In genomic region chr19:54948359-54949127, GRCm38 (mm10) we compare ENCODE assay signal across 20 mouse cellular contexts.
DNase-seq lines count a peak whose midpoint lies in the region; ATAC-seq and TF ChIP-seq lines count a peak whose summit lies in the region.
"Had no signal": no experiment of that assay in that cellular context is flagged by ENCODE, and none has a peak within 500 bp of the region (broad histone marks: within the 10 kb centered on the region; RNA-seq: fewer than 3 reads in every experiment).

No protein-coding gene starts in this region.

- H3K4me1 ChIP-seq in hindbrain, embryonic 15.5 days (replicated peaks), result peaks cover 12% of the 10 kb centered on the region; the same call in 1 of the 2 replicates
- 0 out of 2 replicates have a peak, but pooled peaks cover 2% of the 10 kb centered on the region for H3K4me1 ChIP-seq in hindbrain, embryonic 12.5 days
- 0 out of 2 replicates have a peak, but pooled peaks cover 3% of the 10 kb centered on the region for H3K4me1 ChIP-seq in intestine, embryonic 15.5 days (replicated peaks)
- 0 out of 2 replicates have a peak, but pooled peaks cover 3% of the 10 kb centered on the region for H3K4me1 ChIP-seq in midbrain, postnatal 0 days (ENCODE audit: insufficient read depth, low read length)
- no peaks in the 10 kb centered on the region for H3K4me1 ChIP-seq in kidney, embryonic 16.5 days (ENCODE audit: insufficient read depth, low read length)
- H3K4me1 ChIP-seq: embryonic facial prominence, embryonic 12.5 days; heart, embryonic 13.5 days; liver, embryonic 15.5 days; megakaryocyte, embryonic 14.5 days; stomach, embryonic 15.5 days had no signal

- H3K27me3 ChIP-seq in hindbrain, embryonic 15.5 days, result no peaks in the 10 kb centered on the region
- H3K27me3 ChIP-seq in hindbrain, embryonic 12.5 days, result no peaks in the 10 kb centered on the region
- H3K27me3 ChIP-seq in intestine, embryonic 15.5 days (replicated peaks), result no peaks in the 10 kb centered on the region
- no peaks in the 10 kb centered on the region for H3K27me3 ChIP-seq in midbrain, postnatal 0 days (ENCODE audit: insufficient read depth, low read length)
- no peaks in the 10 kb centered on the region for H3K27me3 ChIP-seq in kidney, embryonic 16.5 days (ENCODE audit: insufficient read depth, low read length)
- H3K27me3 ChIP-seq: embryonic facial prominence, embryonic 12.5 days; heart, embryonic 13.5 days; liver, embryonic 15.5 days; megakaryocyte, embryonic 14.5 days; stomach, embryonic 15.5 days had no signal

- H3K9ac ChIP-seq in hindbrain, embryonic 15.5 days, result no peak overlapping the region
- H3K9ac ChIP-seq in hindbrain, embryonic 12.5 days, result no peak overlapping the region
- H3K9ac ChIP-seq in intestine, embryonic 15.5 days, result no peak overlapping the region
- no peak overlapping the region for H3K9ac ChIP-seq in midbrain, postnatal 0 days (replicated peaks; ENCODE audit: low read length, poor library complexity, severe bottlenecking)
- H3K9ac ChIP-seq in kidney, embryonic 16.5 days (replicated peaks; ENCODE audit: low read length), result no peak overlapping the region
- H3K9ac ChIP-seq: embryonic facial prominence, embryonic 12.5 days; heart, embryonic 13.5 days; liver, embryonic 15.5 days; stomach, embryonic 15.5 days had no signal

- no peak overlapping the region for H3K4me3 ChIP-seq in hindbrain, embryonic 15.5 days
- no peak overlapping the region for H3K4me3 ChIP-seq in hindbrain, embryonic 12.5 days
- no peak overlapping the region for H3K4me3 ChIP-seq in intestine, embryonic 15.5 days (replicated peaks)
- no peak overlapping the region for H3K4me3 ChIP-seq in midbrain, postnatal 0 days (ENCODE audit: low read depth, low read length)
- no peak overlapping the region for H3K4me3 ChIP-seq in kidney, embryonic 16.5 days (ENCODE audit: low read length)
- H3K4me3 ChIP-seq: embryonic facial prominence, embryonic 12.5 days; heart, embryonic 13.5 days; liver, embryonic 15.5 days; megakaryocyte, embryonic 14.5 days; myocyte; stomach, embryonic 15.5 days had no signal

- H3K36me3 ChIP-seq in hindbrain, embryonic 15.5 days, result no peaks in the 10 kb centered on the region
- H3K36me3 ChIP-seq in hindbrain, embryonic 12.5 days, result no peaks in the 10 kb centered on the region
- H3K36me3 ChIP-seq in intestine, embryonic 15.5 days, result no peaks in the 10 kb centered on the region
- no peaks in the 10 kb centered on the region for H3K36me3 ChIP-seq in midbrain, postnatal 0 days (ENCODE audit: insufficient read depth, low read length)
- no peaks in the 10 kb centered on the region for H3K36me3 ChIP-seq in kidney, embryonic 16.5 days (ENCODE audit: insufficient read depth, low read length)
- H3K36me3 ChIP-seq: embryonic facial prominence, embryonic 12.5 days; heart, embryonic 13.5 days; liver, embryonic 15.5 days; stomach, embryonic 15.5 days had no signal

- H3K27ac ChIP-seq in hindbrain, embryonic 15.5 days (replicated peaks), result peak overlapping the region; percentile 46; the same call in 1 of the 2 replicates
- no peak overlapping the region for H3K27ac ChIP-seq in hindbrain, embryonic 12.5 days
- H3K27ac ChIP-seq in intestine, embryonic 15.5 days, result no peak overlapping the region
- H3K27ac ChIP-seq in midbrain, postnatal 0 days (ENCODE audit: low read depth, low read length), result peak overlapping the region; percentile 55
- H3K27ac ChIP-seq in kidney, embryonic 16.5 days (ENCODE audit: low read length), result no peak overlapping the region
- H3K27ac ChIP-seq: embryonic facial prominence, embryonic 12.5 days; heart, embryonic 13.5 days; liver, embryonic 15.5 days; stomach, embryonic 15.5 days had no signal

- no peak overlapping the region for H3K4me2 ChIP-seq in hindbrain, embryonic 15.5 days
- H3K4me2 ChIP-seq in hindbrain, embryonic 12.5 days (replicated peaks), result no peak overlapping the region
- no peak overlapping the region for H3K4me2 ChIP-seq in intestine, embryonic 15.5 days (replicated peaks)
- no peak overlapping the region for H3K4me2 ChIP-seq in midbrain, postnatal 0 days (ENCODE audit: low read depth, low read length, poor library complexity, severe bottlenecking)
- H3K4me2 ChIP-seq in kidney, embryonic 16.5 days (replicated peaks; ENCODE audit: low read depth, low read length), result no peak overlapping the region
- H3K4me2 ChIP-seq: embryonic facial prominence, embryonic 12.5 days; heart, embryonic 13.5 days; liver, embryonic 15.5 days; stomach, embryonic 15.5 days had no signal

- peak; percentile 28 for DNase-seq in brain, embryonic 18.5 days (ENCODE audit: low read depth, low spot score)
- peak; percentile 64 for DNase-seq in midbrain, postnatal 0 days (ENCODE audit: low spot score)
- DNase-seq in gastrocnemius, postnatal 10 days, result no peak
- DNase-seq: cerebellum, adult 11 months; cerebellum, postnatal 25 days; heart, postnatal 36 days; kidney, adult 2 months; right cerebral cortex, postnatal 14 days had no signal

- WGBS in hindbrain, embryonic 15.5 days, result 42% methylated on average over 7 of the region's 7 CpGs
- WGBS in hindbrain, embryonic 12.5 days, result 57% methylated on average over 7 of the region's 7 CpGs
- WGBS in intestine, embryonic 15.5 days, result 45% methylated on average over 7 of the region's 7 CpGs
- WGBS in midbrain, postnatal 0 days, result 34% methylated on average over 7 of the region's 7 CpGs
- WGBS in kidney, embryonic 16.5 days, result 64% methylated on average over 7 of the region's 7 CpGs

- H3K9me3 ChIP-seq in hindbrain, embryonic 15.5 days, result no peaks in the 10 kb centered on the region
- H3K9me3 ChIP-seq in hindbrain, embryonic 12.5 days (replicated peaks), result no peaks in the 10 kb centered on the region
- H3K9me3 ChIP-seq in intestine, embryonic 15.5 days, result no peaks in the 10 kb centered on the region
- H3K9me3 ChIP-seq in midbrain, postnatal 0 days (ENCODE audit: low read length), result no peaks in the 10 kb centered on the region
- H3K9me3 ChIP-seq in kidney, embryonic 16.5 days (ENCODE audit: low read length), result no peaks in the 10 kb centered on the region
- H3K9me3 ChIP-seq: embryonic facial prominence, embryonic 12.5 days; heart, embryonic 13.5 days; liver, embryonic 15.5 days; megakaryocyte, embryonic 14.5 days; stomach, embryonic 15.5 days had no signal

- ATAC-seq in hindbrain, embryonic 15.5 days (ENCODE audit: low FRiP score, low read depth), result peak; percentile 74
- ATAC-seq in hindbrain, embryonic 12.5 days (ENCODE audit: low FRiP score), result no peak
- peak; percentile 80; the same call in 1 of the 2 replicates for ATAC-seq in intestine, embryonic 15.5 days
- peak; percentile 70; the same call in 1 of the 2 replicates for ATAC-seq in midbrain, postnatal 0 days (ENCODE audit: low FRiP score)
- no peak for ATAC-seq in megakaryocyte, adult 5-6 weeks (ENCODE audit: poor library complexity, severe bottlenecking)
- ATAC-seq in kidney, embryonic 16.5 days (ENCODE audit: low FRiP score, low TSS enrichment), result no peak
- ATAC-seq: lung, postnatal 0 days had no signal

- TF ChIP-seq CTCF in midbrain, postnatal 0 days (IDR thresholded peaks at IDR 0.05), result no peak

Comparison
In these comparisons a context has a peak if more than half of its experiments do, and no peak if none do; other contexts are left out.
1. ATAC-seq: peak in hindbrain, embryonic 15.5 days (single experiment), intestine, embryonic 15.5 days (single experiment) and midbrain, postnatal 0 days (single experiment); none in hindbrain, embryonic 12.5 days (single experiment), megakaryocyte, adult 5-6 weeks (single experiment) and kidney, embryonic 16.5 days (single experiment).
2. H3K27ac ChIP-seq: peak in hindbrain, embryonic 15.5 days (single experiment) and midbrain, postnatal 0 days (single experiment); none in hindbrain, embryonic 12.5 days (single experiment), intestine, embryonic 15.5 days (single experiment) and kidney, embryonic 16.5 days (single experiment).